Mouse (Mus musculus): ENCODE measurements around the gene Rnf214.
A peak's percentile ranks its signal among the peaks of the same experiment; 100 is the strongest.

The Rnf214 gene

DNA sequence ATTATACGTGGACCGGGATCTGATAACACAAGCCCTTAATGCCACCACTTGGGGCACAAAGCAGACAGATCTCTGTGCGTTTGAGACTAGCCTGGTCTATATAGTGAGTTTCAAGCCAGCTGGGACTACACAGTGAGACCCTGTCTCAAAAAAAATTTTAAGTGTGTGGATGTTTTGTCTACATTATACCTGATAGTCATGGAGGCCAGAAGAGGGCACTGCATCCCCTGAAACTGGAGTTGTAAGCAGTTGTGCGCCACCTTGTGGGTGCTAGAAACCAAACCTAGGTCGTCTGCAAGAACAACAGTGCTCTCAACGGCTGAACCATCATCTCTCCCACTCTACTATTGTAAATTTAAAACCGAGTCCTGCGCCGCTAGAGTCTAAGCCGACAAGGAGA is 77.6 kb downstream of the Rnf214 start:
- peak overlapping the region; percentile 90 for H3K4me3 ChIP-seq (replicated peaks; ENCODE audit: low read length)
- H3K9me3 ChIP-seq (ENCODE audit: low read length) = no peaks in the 10 kb centered on the region
- peaks cover 26% of the 10 kb centered on the region for H3K4me1 ChIP-seq (replicated peaks; ENCODE audit: low read depth, low read length)
- TF ChIP-seq CTCF (conservative IDR thresholded peaks at IDR 0.05; ENCODE audit: low read length) (peak; percentile 65), POU5F1 (IDR thresholded peaks at IDR 0.05; ENCODE audit: borderline replicate concordance, low read length) (no peak)
- H3K36me3 ChIP-seq (ENCODE audit: insufficient read depth, low read length) = no peaks in the 10 kb centered on the region
- H3K27me3 ChIP-seq (ENCODE audit: insufficient read depth, low read length) = no peaks in the 10 kb centered on the region

DNA sequence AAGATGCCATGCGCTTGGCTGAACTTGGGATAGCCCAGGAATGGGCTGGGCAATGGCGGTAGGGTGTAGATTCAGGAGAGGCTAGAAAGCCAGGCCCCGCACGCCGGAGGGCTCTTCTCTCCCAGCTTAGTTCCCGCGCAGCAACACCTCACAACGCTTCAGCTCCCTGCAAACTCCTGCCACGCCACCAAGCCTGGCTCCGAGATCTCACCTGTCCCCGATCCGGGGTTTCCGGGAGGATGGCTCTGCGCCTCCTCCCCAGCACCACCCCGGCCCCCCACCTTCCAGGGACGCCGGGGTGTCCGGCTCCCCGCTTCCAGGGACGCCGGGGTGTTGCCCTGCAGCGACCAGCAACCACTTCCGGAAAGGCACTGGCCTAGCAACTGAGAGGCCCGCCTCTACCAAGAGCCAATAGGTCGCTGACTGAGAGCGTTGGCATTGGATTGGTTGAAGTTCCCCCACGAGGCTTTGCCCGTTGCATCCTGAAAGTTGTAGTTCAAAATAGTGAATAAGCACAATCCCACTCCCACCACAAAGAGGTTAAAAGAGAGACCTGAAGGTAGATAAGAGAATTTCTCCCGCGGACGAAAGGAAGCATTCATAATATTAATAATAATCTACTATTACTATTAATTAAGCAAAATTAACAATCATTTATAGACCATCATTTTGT is 78.3 kb downstream of the Rnf214 start, which contains the start of gene Cep164:
TSS of gene Cep164 (minus strand) at position 401 of the 673 bp plus-strand sequence.
- Histone ChIP-seq H3K36me3 (ENCODE audit: insufficient read depth, low read length) (no peaks in the 10 kb centered on the region), H3K27me3 (ENCODE audit: insufficient read depth, low read length) (no peaks in the 10 kb centered on the region), H3K4me1 (replicated peaks; ENCODE audit: low read depth, low read length) (peaks cover 21% of the 10 kb centered on the region), H3K4me3 (replicated peaks; ENCODE audit: low read length) (peak within 1 kb of the TSS; percentile 90), H3K9me3 (ENCODE audit: low read length) (no peaks in the 10 kb centered on the region)
- TF ChIP-seq POU5F1 (IDR thresholded peaks at IDR 0.05; ENCODE audit: borderline replicate concordance, low read length) = no peak
- no peak for TF ChIP-seq CTCF (conservative IDR thresholded peaks at IDR 0.05; ENCODE audit: low read length)
- TF ChIP-seq NANOG (IDR thresholded peaks at IDR 0.05; ENCODE audit: borderline replicate concordance, low read length) = no peak

DNA sequence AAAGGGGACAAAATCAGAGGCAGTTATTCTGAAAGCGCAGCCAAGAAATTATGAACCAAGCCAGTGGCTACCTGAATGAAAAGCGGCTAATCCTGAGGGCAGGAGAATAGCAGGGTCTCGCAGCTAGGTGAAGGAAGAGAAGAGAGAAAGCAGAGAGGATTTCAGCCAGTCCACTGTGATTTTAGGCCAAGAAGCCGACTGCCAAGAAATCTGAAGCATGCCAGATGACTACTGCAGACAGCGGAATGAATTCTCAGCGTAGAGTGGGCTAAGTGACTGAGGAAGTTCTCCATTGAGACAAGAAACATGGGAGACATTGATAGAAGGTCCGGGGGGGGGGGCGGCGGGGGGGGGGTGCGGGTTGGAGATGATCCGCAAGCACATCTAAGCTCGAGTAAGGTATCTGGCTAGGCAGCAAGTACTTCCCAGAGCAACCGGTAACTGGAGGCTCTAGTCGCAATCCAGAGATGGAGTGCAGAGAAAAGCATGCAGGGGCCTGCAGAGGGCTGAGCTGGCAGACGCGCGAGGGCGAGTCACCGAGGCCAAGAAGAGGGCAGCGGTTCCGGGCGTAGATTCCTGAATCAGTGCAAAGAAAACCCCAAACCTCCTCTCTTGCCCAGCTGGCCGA is 78.9 kb downstream of the Rnf214 start:
- peak overlapping the region; percentile 90 for H3K4me3 ChIP-seq (replicated peaks; ENCODE audit: low read length)
- H3K4me1 ChIP-seq (replicated peaks; ENCODE audit: low read depth, low read length) = peaks cover 15% of the 10 kb centered on the region
- H3K9me3 ChIP-seq (ENCODE audit: low read length) = no peaks in the 10 kb centered on the region
- H3K36me3 ChIP-seq (ENCODE audit: insufficient read depth, low read length) = no peaks in the 10 kb centered on the region
- TF ChIP-seq POU5F1 (IDR thresholded peaks at IDR 0.05; ENCODE audit: borderline replicate concordance, low read length) = no peak
- no peak for TF ChIP-seq NANOG (IDR thresholded peaks at IDR 0.05; ENCODE audit: borderline replicate concordance, low read length)
- TF ChIP-seq CTCF (conservative IDR thresholded peaks at IDR 0.05; ENCODE audit: low read length) = no peak
- H3K27me3 ChIP-seq (ENCODE audit: insufficient read depth, low read length) = no peaks in the 10 kb centered on the region

DNA sequence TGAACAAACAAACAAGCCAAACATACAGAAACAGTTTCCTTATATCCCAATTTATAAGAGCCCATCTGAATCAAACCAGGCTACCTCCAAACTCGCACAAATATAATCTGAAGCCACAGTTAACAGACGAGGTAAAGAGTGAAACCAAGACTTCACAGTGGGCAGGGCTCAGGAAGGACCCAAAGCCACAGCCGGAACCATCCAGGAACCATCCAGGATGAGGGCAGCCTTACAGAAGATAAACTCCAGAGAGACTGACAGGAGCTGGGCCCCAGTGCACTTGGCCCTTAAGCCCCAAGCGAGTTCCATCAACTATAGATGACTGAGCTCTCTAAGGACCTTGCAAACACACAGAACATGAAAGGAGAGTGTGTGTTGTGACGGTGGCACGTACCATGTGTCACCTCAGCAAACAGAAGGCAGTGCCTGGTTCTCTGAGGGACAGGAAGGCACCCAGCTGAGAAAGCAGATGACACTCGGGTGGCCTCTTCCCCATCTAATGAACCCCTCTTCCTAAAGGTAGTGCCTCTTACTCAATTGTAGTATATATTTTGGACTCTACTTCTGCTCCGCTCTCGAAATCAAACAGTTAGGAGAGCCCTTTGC is 88.2 kb downstream of the Rnf214 start:
- H3K36me3 ChIP-seq (ENCODE audit: insufficient read depth, low read length) = peaks cover 26% of the 10 kb centered on the region
- H3K4me3 ChIP-seq (replicated peaks; ENCODE audit: low read length) = no peak overlapping the region
- no peak for TF ChIP-seq CTCF (conservative IDR thresholded peaks at IDR 0.05; ENCODE audit: low read length)
- no peak for TF ChIP-seq NANOG (IDR thresholded peaks at IDR 0.05; ENCODE audit: borderline replicate concordance, low read length)
- TF ChIP-seq POU5F1 (IDR thresholded peaks at IDR 0.05; ENCODE audit: borderline replicate concordance, low read length) = no peak
- H3K9me3 ChIP-seq (ENCODE audit: low read length) = no peaks in the 10 kb centered on the region
- peaks cover 16% of the 10 kb centered on the region for H3K4me1 ChIP-seq (replicated peaks; ENCODE audit: low read depth, low read length)
- no peaks in the 10 kb centered on the region for H3K27me3 ChIP-seq (ENCODE audit: insufficient read depth, low read length)

DNA sequence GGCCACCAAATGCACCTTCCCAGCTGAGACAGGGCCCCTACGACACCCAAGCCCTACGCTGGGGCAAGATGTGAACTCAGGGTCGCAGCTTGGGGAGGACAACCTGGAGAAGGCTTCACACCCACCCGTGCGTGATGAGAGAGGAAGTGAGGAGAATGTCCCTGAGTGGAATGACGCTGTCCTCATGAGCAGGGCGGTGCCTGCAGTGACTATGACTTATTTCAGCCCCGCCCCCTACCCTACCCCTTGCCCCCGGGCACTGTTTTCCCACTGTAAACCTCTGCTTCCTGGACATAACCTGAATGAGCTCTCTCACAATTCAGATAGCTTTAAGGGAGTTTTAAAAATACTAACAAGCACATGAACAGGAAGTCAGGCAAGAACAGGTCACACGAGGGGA is 91.2 kb downstream of the Rnf214 start:
- H3K36me3 ChIP-seq (ENCODE audit: insufficient read depth, low read length) = peaks cover 13% of the 10 kb centered on the region; the same call in 1 of the 2 replicates
- H3K9me3 ChIP-seq (ENCODE audit: low read length) = no peaks in the 10 kb centered on the region
- H3K4me1 ChIP-seq (replicated peaks; ENCODE audit: low read depth, low read length) = peaks cover 13% of the 10 kb centered on the region
- TF ChIP-seq POU5F1 (IDR thresholded peaks at IDR 0.05; ENCODE audit: borderline replicate concordance, low read length) (no peak), NANOG (IDR thresholded peaks at IDR 0.05; ENCODE audit: borderline replicate concordance, low read length) (no peak), CTCF (conservative IDR thresholded peaks at IDR 0.05; ENCODE audit: low read length) (no peak)
- H3K27me3 ChIP-seq (ENCODE audit: insufficient read depth, low read length) = no peaks in the 10 kb centered on the region
- no peak overlapping the region for H3K4me3 ChIP-seq (replicated peaks; ENCODE audit: low read length)

DNA sequence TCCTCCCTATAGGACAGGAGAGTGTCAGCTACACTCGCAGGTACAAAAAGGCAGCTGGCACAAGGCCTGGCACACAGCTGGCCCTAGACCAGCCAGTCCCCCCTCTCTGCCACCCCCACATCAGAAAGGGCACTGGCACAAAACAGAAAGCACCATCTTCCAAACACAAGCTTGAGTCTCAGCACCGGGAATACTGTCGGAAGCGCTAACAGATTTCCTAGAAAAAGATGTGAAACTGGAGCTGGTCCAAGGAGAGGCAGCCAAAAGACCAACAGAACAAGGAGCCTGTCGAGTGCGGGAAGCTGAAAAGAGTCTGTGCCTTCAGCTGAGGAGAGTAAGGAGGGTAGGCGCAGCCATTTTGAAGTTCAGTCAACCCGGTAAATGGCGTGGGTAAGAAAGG is 91.6 kb downstream of the Rnf214 start:
- TF ChIP-seq POU5F1 (IDR thresholded peaks at IDR 0.05; ENCODE audit: borderline replicate concordance, low read length) (no peak), CTCF (conservative IDR thresholded peaks at IDR 0.05; ENCODE audit: low read length) (no peak), NANOG (IDR thresholded peaks at IDR 0.05; ENCODE audit: borderline replicate concordance, low read length) (no peak)
- Histone ChIP-seq H3K9me3 (ENCODE audit: low read length) (no peaks in the 10 kb centered on the region), H3K4me1 (replicated peaks; ENCODE audit: low read depth, low read length) (peaks cover 14% of the 10 kb centered on the region), H3K4me3 (replicated peaks; ENCODE audit: low read length) (no peak overlapping the region), H3K36me3 (ENCODE audit: insufficient read depth, low read length) (peaks cover 13% of the 10 kb centered on the region; the same call in 1 of the 2 replicates), H3K27me3 (ENCODE audit: insufficient read depth, low read length) (no peaks in the 10 kb centered on the region)

All from E14TG2a.4 (cell line).